Mouse (Mus musculus): ENCODE data around the gene 1700029H14Rik.

The 1700029H14Rik gene

GRCm38 (mm10) chr8:13503936-13504606 is 58.2 kb downstream of the 1700029H14Rik start:
- peak; percentile 52 for DNase-seq

GRCm38 (mm10) chr8:13501221-13501620 is 61.0 kb downstream of the 1700029H14Rik start:
- DNase-seq: no peak
